Mouse (Mus musculus) CH12.LX (cell line): Measurements from ENCODE around the gene Slc25a15. TPM values are rescaled to one million over a fixed set of nuclear protein-coding genes. Genes with fewer than 3 reads are reported as not detected.

Source experiments
- DNase-seq: peaks from one replicate; pipeline ENCODE4 v3.0.0-alpha.2; 2013; ENCODE audit errors: extremely low read depth
- H3K27ac ChIP-seq: 2 replicates; pipeline ENCODE4 v1.5.1; 2012; ENCODE audit warnings: low read depth, mild to moderate bottlenecking, control low read depth, moderate library complexity; ENCODE audit not compliant: insufficient read depth
- H3K27me3 ChIP-seq: replicated peaks from 2 replicates; pipeline ENCODE3; 2012; ENCODE audit warnings: inconsistent platforms
- H3K36me3 ChIP-seq, 2 experiments: replicated peaks in 1 of 2; 2 replicates each; pipeline versions ENCODE3 to v1.6.1; 2012; ENCODE audit warnings: inconsistent platforms in 1 of 2, low read length in 1 of 2, mild to moderate bottlenecking in 1 of 2, mixed read lengths in 1 of 2, moderate library complexity in 1 of 2; ENCODE audit not compliant: control insufficient read depth in 1 of 2, insufficient read depth in 1 of 2
- H3K4me1 ChIP-seq, 2 experiments: 2 replicates each; pipeline ENCODE4 v1.6.1; 2012; ENCODE audit warnings: inconsistent platforms in 1 of 2, moderate library complexity in 1 of 2; ENCODE audit not compliant: insufficient read depth in 2 of 2, control insufficient read depth in 1 of 2
- H3K4me2 ChIP-seq: 2 replicates; pipeline ENCODE4 v1.6.1; 2012; ENCODE audit warnings: low read depth, mild to moderate bottlenecking, control low read depth; ENCODE audit not compliant: poor library complexity, insufficient read depth, severe bottlenecking
- H3K4me3 ChIP-seq, 3 experiments: fragments of 150-350 bp in 1 of 3; sonication (generic) in 1 of 3; replicated peaks in 1 of 3; 2 replicates each; pipeline versions ENCODE3 to v1.5.1; 2011 to 2012; ENCODE audit warnings: low read depth in 2 of 3, low read length in 2 of 3, mild to moderate bottlenecking in 2 of 3, moderate library complexity in 2 of 3, control low read depth in 1 of 3, improper control_type of control experiment in 1 of 3, inconsistent platforms in 1 of 3, mixed read lengths in 1 of 3; ENCODE audit not compliant: poor library complexity in 1 of 3
- H3K79me2 ChIP-seq: replicated peaks from 2 replicates; pipeline ENCODE4 v1.6.1; 2012; ENCODE audit warnings: mild to moderate bottlenecking, moderate library complexity; ENCODE audit not compliant: control insufficient read depth, poor library complexity, insufficient read depth, severe bottlenecking; ENCODE audit errors: extremely low read depth
- H3K9ac ChIP-seq: 2 replicates; pipeline ENCODE4 v1.6.1; 2012; ENCODE audit warnings: low read depth, mild to moderate bottlenecking, control low read depth, moderate library complexity; ENCODE audit not compliant: insufficient read depth
- H3K9me3 ChIP-seq: replicated peaks from 2 replicates; pipeline ENCODE3; 2012; ENCODE audit warnings: low read length, inconsistent platforms, mixed read lengths
- JUN ChIP-seq: IDR thresholded peaks from 2 replicates; pipeline ENCODE4 v1.6.1; 2011; ENCODE audit warnings: low read depth, mild to moderate bottlenecking, low read length, improper control_type of control experiment, moderate library complexity; ENCODE audit not compliant: insufficient read depth
- JUND ChIP-seq: conservative IDR thresholded peaks from 2 replicates; pipeline ENCODE4 v1.6.1; 2011; ENCODE audit warnings: low read depth, low read length, improper control_type of control experiment
- KAT2A ChIP-seq: IDR thresholded peaks from 2 replicates; pipeline ENCODE4 v1.6.1; 2012; ENCODE audit warnings: low read length, improper control_type of control experiment, inconsistent platforms; ENCODE audit not compliant: insufficient replicate concordance
- MEF2A ChIP-seq: IDR thresholded peaks from 2 replicates; pipeline ENCODE4 v1.6.1; 2014; ENCODE audit warnings: low read depth, mild to moderate bottlenecking, inconsistent platforms, low read length, improper control_type of control experiment, borderline replicate concordance
- NELFE ChIP-seq: IDR thresholded peaks from 2 replicates; pipeline ENCODE4 v1.6.1; 2011; ENCODE audit warnings: low read depth, low read length, improper control_type of control experiment
- PAX5 ChIP-seq: IDR thresholded peaks from 2 replicates; pipeline ENCODE4 v1.6.1; 2012; ENCODE audit warnings: low read length, inconsistent platforms, mixed read lengths
- POLR2A ChIP-seq: IDR thresholded peaks from 2 replicates; pipeline ENCODE4 v1.6.1; 2011; ENCODE audit warnings: low read depth, mild to moderate bottlenecking, improper control_type of control experiment, low read length
- POLR2AphosphoS2 ChIP-seq: IDR thresholded peaks from 2 replicates; pipeline ENCODE4 v1.6.1; 2011; ENCODE audit warnings: low read depth, low read length, improper control_type of control experiment
- RCOR1 ChIP-seq: conservative IDR thresholded peaks from 2 replicates; pipeline ENCODE4 v1.6.1; 2012; ENCODE audit warnings: low read depth, mild to moderate bottlenecking, inconsistent platforms, low read length, improper control_type of control experiment
- SIN3A ChIP-seq: IDR thresholded peaks from 2 replicates; pipeline ENCODE4 v1.6.1; 2012; ENCODE audit warnings: low read length, improper control_type of control experiment, inconsistent platforms
- TCF12 ChIP-seq: IDR thresholded peaks from 2 replicates; pipeline ENCODE4 v1.6.1; 2014; ENCODE audit warnings: low read depth, mild to moderate bottlenecking, inconsistent platforms, low read length, improper control_type of control experiment
- ZC3H11A ChIP-seq: IDR thresholded peaks from 2 replicates; pipeline ENCODE4 v1.6.1; 2012; ENCODE audit warnings: low read depth, mild to moderate bottlenecking, inconsistent platforms, low read length, improper control_type of control experiment
- ZMIZ1 ChIP-seq: IDR thresholded peaks from 2 replicates; pipeline ENCODE4 v1.6.1; 2012; ENCODE audit warnings: low read depth, mild to moderate bottlenecking, inconsistent platforms, low read length, improper control_type of control experiment
- ZNF384 ChIP-seq: IDR thresholded peaks from 2 replicates; pipeline ENCODE4 v1.6.1; 2012; ENCODE audit warnings: low read depth, low read length, improper control_type of control experiment, inconsistent platforms
- dilution Hi-C: fragments of 300-500 bp; cut with MboI; formaldehyde crosslinking; loops from 2 replicates; pipeline ENCODE4 v1.14.3; 2020; ENCODE audit warnings: low sequenced_read_pairs; ENCODE audit not compliant: extremely low pct_unique_long_range_greater_than_20kb, extremely low pct_ligation_motif_present
- in situ Hi-C: fragments of 300-500 bp; cut with MboI; formaldehyde crosslinking; loops from 3 replicates; pipeline ENCODE4 v1.14.3; 2019; ENCODE audit warnings: low sequenced_read_pairs, low pct_ligation_motif_present, low pct_unique_long_range_greater_than_20kb, mixed read lengths
- polyA plus RNA-seq: library from polyadenylated mRNA; unstranded; fragments of >175 nt; gene quantifications from 2 replicates; pipeline ENCODE4 v1.2.1, GENCODE M21; 2012; ENCODE audit warnings: low read depth; ENCODE audit not compliant: insufficient read length
- total RNA-seq, 2 experiments: library from RNA; depleted of rRNA; stranded (reverse); fragments of 300-350 nt in 1 of 2; fragments of >200 nt in 1 of 2; gene quantifications; 2 replicates each; pipeline ENCODE4 v1.2.3; 2012 to 2014

Gene Slc25a15
- total and polyA plus RNA-seq, 3 experiments: 5.6 to 10.3 (median 10.1) TPM

GRCm38 (mm10) chr8:22359359-22359758 lies 39.0 kb downstream of the Slc25a15 start (continued):
- TF ChIP-seq SIN3A (no peak), POLR2AphosphoS2 (no peak), ZMIZ1 (no peak), KAT2A (no peak), PAX5 (no peak), JUND (no peak), NELFE (no peak), TCF12 (no peak)

- no peak overlapping the region for H3K27ac ChIP-seq
- dilution Hi-C loops (no loop called here), in situ Hi-C loops (no loop called here)
Measured at GRCm38 (mm10) chr8:22335426-22335825, 63.0 kb downstream of the Slc25a15 start.

More at GRCm38 (mm10) chr8:22335426-22335825, 63.0 kb downstream of the Slc25a15 start:
- Histone ChIP-seq H3K4me3 (no peak overlapping the region), H3K4me1 (no peaks in the 10 kb centered on the region), H3K9ac (no peak overlapping the region), H3K4me2 (no peak overlapping the region), H3K27me3 (no peaks in the 10 kb centered on the region), H3K79me2 (no peaks in the 10 kb centered on the region), H3K9me3 (no peaks in the 10 kb centered on the region), H3K36me3 (no peaks in the 10 kb centered on the region)
- TF ChIP-seq SIN3A (no peak), NELFE (no peak), RCOR1 (no peak), POLR2A (no peak), JUN (no peak), ZC3H11A (no peak), ZNF384 (no peak), MEF2A (no peak)
- DNase-seq: no peak

Other genes starting within 250 kb of the Slc25a15 start
- gene Nek3, start 232.2 kb downstream of the Slc25a15 start, total RNA-seq (2012; rRNA removed): 4.0 and 4.7 TPM in 2 replicates
- gene Nek3, start 232.2 kb downstream of the Slc25a15 start, total RNA-seq (2014; rRNA removed): 4.1 and 4.4 TPM in 2 replicates
- gene Nek3, start 232.2 kb downstream of the Slc25a15 start, polyA plus RNA-seq: 3.3 and 3.4 TPM in 2 replicates
- gene Ckap2, start 212.8 kb downstream of the Slc25a15 start, total RNA-seq (2012; rRNA removed): 19.5 and 24.7 TPM in 2 replicates
- gene Ckap2, start 212.8 kb downstream of the Slc25a15 start, total RNA-seq (2014; rRNA removed): 48.8 and 53.2 TPM in 2 replicates
- gene Ckap2, start 212.8 kb downstream of the Slc25a15 start, polyA plus RNA-seq: 31.3 and 36.4 TPM in 2 replicates
- gene Vps36, start 205.8 kb downstream of the Slc25a15 start, total RNA-seq (2012; rRNA removed): 17.8 and 21.2 TPM in 2 replicates
- gene Vps36, start 205.8 kb downstream of the Slc25a15 start, total RNA-seq (2014; rRNA removed): 24.7 and 25.9 TPM in 2 replicates
- gene Vps36, start 205.8 kb downstream of the Slc25a15 start, polyA plus RNA-seq: 43.1 and 46.5 TPM in 2 replicates
- gene Thsd1, start 171.3 kb downstream of the Slc25a15 start, total RNA-seq (2012; rRNA removed): 0.30 and 0.34 TPM in 2 replicates
- gene Thsd1, start 171.3 kb downstream of the Slc25a15 start, total RNA-seq (2014; rRNA removed): 0.12 and 0.26 TPM in 2 replicates
- gene Thsd1, start 171.3 kb downstream of the Slc25a15 start, polyA plus RNA-seq: 0.75 and 0.83 TPM in 2 replicates
- not detected in 2 replicates for gene Tpte, start 115.2 kb downstream of the Slc25a15 start, total RNA-seq (2012; rRNA removed)
- gene Tpte, start 115.2 kb downstream of the Slc25a15 start, total RNA-seq (2014; rRNA removed): not detected in 2 replicates
- not detected in 2 replicates for gene Tpte, start 115.2 kb downstream of the Slc25a15 start, polyA plus RNA-seq
- gene Mrps31, start 12.8 kb upstream of the Slc25a15 start, total RNA-seq (2012; rRNA removed): 22.0 and 28.2 TPM in 2 replicates
- gene Mrps31, start 12.8 kb upstream of the Slc25a15 start, total RNA-seq (2014; rRNA removed): 53.7 and 67.4 TPM in 2 replicates
- gene Mrps31, start 12.8 kb upstream of the Slc25a15 start, polyA plus RNA-seq: 30.0 and 31.1 TPM in 2 replicates